ENCODE assay signal across 22 mouse cellular contexts in the genomic region with DNA sequence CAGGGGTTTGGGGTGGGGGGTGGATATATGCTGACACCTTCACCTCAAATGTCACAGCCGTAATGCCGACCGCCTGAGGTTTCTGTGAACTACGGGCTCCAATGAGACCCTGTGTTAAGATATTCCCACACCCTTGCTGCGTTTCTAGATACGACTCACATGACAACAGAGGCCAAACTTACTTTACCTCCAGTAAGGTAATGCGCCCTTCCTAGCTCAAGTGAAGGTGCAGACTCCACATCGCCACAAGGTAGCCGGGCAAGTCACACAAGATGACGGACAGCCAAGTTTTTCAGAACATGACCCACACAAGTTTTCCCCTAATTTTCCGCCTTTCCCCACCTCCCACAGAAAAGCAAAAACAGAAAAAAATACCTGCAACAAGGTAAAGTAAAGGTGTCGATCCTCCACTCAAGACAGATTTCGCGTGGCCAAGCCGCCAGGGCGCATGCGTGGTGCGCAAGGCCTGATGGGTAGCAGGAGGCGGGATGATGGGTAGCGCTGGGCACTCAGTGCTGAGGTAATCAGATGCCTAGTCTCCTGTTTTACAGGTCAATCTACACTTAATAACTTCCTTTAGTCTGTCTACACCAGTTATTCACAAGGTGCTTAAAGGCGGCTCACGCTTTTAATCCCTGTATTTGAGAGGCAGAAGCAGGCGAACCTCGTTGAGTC. TPM values are rescaled to one million over a fixed set of nuclear protein-coding genes. Genes with fewer than 3 reads are reported as not detected.
DNase-seq lines count a peak whose midpoint lies in the region; ATAC-seq lines count a peak whose summit lies in the region.
"Had no signal": no experiment of that assay in that cellular context is flagged by ENCODE, and none has a peak within 500 bp of the region (broad histone marks: within the 10 kb centered on the region; RNA-seq: fewer than 3 reads in every experiment).

No protein-coding gene starts in this region.

- H3K4me3 ChIP-seq in liver, embryonic 13.5 days (replicated peaks) = no peak overlapping the region
- no peak overlapping the region for H3K4me3 ChIP-seq in liver, embryonic 11.5 days (ENCODE audit: low read depth, low read length)
- no peak overlapping the region for H3K4me3 ChIP-seq in embryonic facial prominence, embryonic 10.5 days
- H3K4me3 ChIP-seq: embryonic facial prominence, embryonic 15.5 days; forebrain, embryonic 12.5 days; heart, embryonic 12.5 days had no signal

- no peak overlapping the region for H3K4me2 ChIP-seq in liver, embryonic 13.5 days
- no peak overlapping the region for H3K4me2 ChIP-seq in liver, embryonic 11.5 days
- H3K4me2 ChIP-seq: embryonic facial prominence, embryonic 15.5 days; forebrain, embryonic 12.5 days; heart, embryonic 12.5 days had no signal

- H3K27ac ChIP-seq in liver, embryonic 13.5 days = no peak overlapping the region
- H3K27ac ChIP-seq in liver, embryonic 11.5 days (ENCODE audit: low read depth, low read length) = no peak overlapping the region
- H3K27ac ChIP-seq in embryonic facial prominence, embryonic 10.5 days (replicated peaks) = no peak overlapping the region
- H3K27ac ChIP-seq: embryonic facial prominence, embryonic 15.5 days; forebrain, embryonic 12.5 days had no signal

- no peaks in the 10 kb centered on the region for H3K27me3 ChIP-seq in liver, embryonic 13.5 days
- H3K27me3 ChIP-seq in liver, embryonic 11.5 days (replicated peaks; ENCODE audit: control insufficient read depth, insufficient read depth, low read length) = no peaks in the 10 kb centered on the region
- no peaks in the 10 kb centered on the region for H3K27me3 ChIP-seq in embryonic facial prominence, embryonic 10.5 days (replicated peaks; ENCODE audit: low read depth, poor library complexity, severe bottlenecking)
- H3K27me3 ChIP-seq: embryonic facial prominence, embryonic 15.5 days; forebrain, embryonic 12.5 days; heart, embryonic 12.5 days had no signal

- 84% methylated on average over 24 of the region's 24 CpGs for WGBS in liver, embryonic 13.5 days (ENCODE audit: insufficient replicate concordance)
- 90% methylated on average over 24 of the region's 24 CpGs for WGBS in liver, embryonic 11.5 days
- 92% methylated on average over 24 of the region's 24 CpGs for WGBS in embryonic facial prominence, embryonic 10.5 days

- DNase-seq in liver, embryonic 13.5 days = peak; percentile 46
- no peak for DNase-seq in liver, embryonic 11.5 days (ENCODE audit: low spot score)
- DNase-seq in ES-CJ7 (ENCODE audit: low read depth, low spot score) (peak; percentile 84), R1 (ENCODE audit: low read depth, low spot score) (peak; percentile 83), adipocyte (ENCODE audit: low spot score) (no peak)
- DNase-seq in embryonic facial prominence, embryonic 10.5 days (ENCODE audit: low spot score) = no peak
- DNase-seq: adrenal gland, adult 8-10 months; adrenal gland, postnatal 36 days; cerebellum, adult 2 months; cerebellum, postnatal 10 days; gastrocnemius, postnatal 10 days; kidney, adult 18-20 months had no signal

- H3K9ac ChIP-seq in liver, embryonic 13.5 days = no peak overlapping the region
- H3K9ac ChIP-seq in liver, embryonic 11.5 days (ENCODE audit: low read depth, low read length) = no peak overlapping the region
- H3K9ac ChIP-seq: embryonic facial prominence, embryonic 15.5 days; forebrain, embryonic 12.5 days; heart, embryonic 12.5 days had no signal

- ATAC-seq in liver, embryonic 13.5 days (ENCODE audit: low read depth) = no peak
- ATAC-seq in liver, embryonic 11.5 days (replicated peaks; ENCODE audit: low FRiP score) = no peak
- ATAC-seq: forebrain, embryonic 16.5 days; hindbrain, embryonic 16.5 days; inflammation-experienced regulatory T-cells, adult 6 months had no signal

- H3K9me3 ChIP-seq in liver, embryonic 13.5 days (replicated peaks) = no peaks in the 10 kb centered on the region
- no peaks in the 10 kb centered on the region for H3K9me3 ChIP-seq in liver, embryonic 11.5 days (ENCODE audit: control insufficient read depth, low read length)
- no peaks in the 10 kb centered on the region for H3K9me3 ChIP-seq in embryonic facial prominence, embryonic 10.5 days
- H3K9me3 ChIP-seq: embryonic facial prominence, embryonic 15.5 days; forebrain, embryonic 12.5 days; heart, embryonic 12.5 days had no signal

- no peaks in the 10 kb centered on the region for H3K36me3 ChIP-seq in liver, embryonic 13.5 days
- H3K36me3 ChIP-seq in liver, embryonic 11.5 days (ENCODE audit: control insufficient read depth, insufficient read depth, low read length) = no peaks in the 10 kb centered on the region
- H3K36me3 ChIP-seq in embryonic facial prominence, embryonic 10.5 days (replicated peaks) = no peaks in the 10 kb centered on the region
- H3K36me3 ChIP-seq: embryonic facial prominence, embryonic 15.5 days; forebrain, embryonic 12.5 days; heart, embryonic 12.5 days had no signal

- H3K4me1 ChIP-seq in liver, embryonic 13.5 days (replicated peaks) = no peaks in the 10 kb centered on the region
- H3K4me1 ChIP-seq in liver, embryonic 11.5 days (replicated peaks; ENCODE audit: control insufficient read depth, insufficient read depth, low read length) = no peaks in the 10 kb centered on the region
- no peaks in the 10 kb centered on the region for H3K4me1 ChIP-seq in embryonic facial prominence, embryonic 10.5 days
- H3K4me1 ChIP-seq: embryonic facial prominence, embryonic 15.5 days; heart, embryonic 12.5 days had no signal

RNA-seq across cellular contexts. Expression of a gene that starts 10.1 kb away (rescaled TPM):
- 21.5 and 22.3 TPM in 2 replicates for polyA plus RNA-seq in liver, embryonic 13.5 days (2015; fragmentation: Nextera tagmentation; extraction: Ambion mirVana)
- 43.5 and 44.6 TPM in 2 replicates for polyA plus RNA-seq in liver, embryonic 11.5 days (2014; fragmentation: Nextera tagmentation; extraction: Ambion mirVana)
- polyA plus RNA-seq in embryonic facial prominence, embryonic 10.5 days (2016; fragmentation: Nextera tagmentation; extraction: Ambion mirVana) = 104 and 107 TPM in 2 replicates

RNA-seq across cellular contexts. Expression of a gene that starts 12.1 kb away (rescaled TPM):
- not detected in 2 replicates for polyA plus RNA-seq in liver, embryonic 13.5 days (2015; fragmentation: Nextera tagmentation; extraction: Ambion mirVana)
- not detected in 2 replicates for polyA plus RNA-seq in liver, embryonic 11.5 days (2014; fragmentation: Nextera tagmentation; extraction: Ambion mirVana)
- polyA plus RNA-seq in embryonic facial prominence, embryonic 10.5 days (2016; fragmentation: Nextera tagmentation; extraction: Ambion mirVana) = not detected in 2 replicates
- polyA plus RNA-seq: cerebellum, adult 2 months; embryonic facial prominence, embryonic 11.5 days; embryonic facial prominence, embryonic 15.5 days; forebrain, embryonic 12.5 days; forebrain, embryonic 16.5 days; heart, embryonic 12.5 days; heart, embryonic 16.5 days; hindbrain, embryonic 11.5 days; hindbrain, embryonic 16.5 days; inflammation-experienced regulatory T-cells, adult 6 months had no signal

RNA-seq across cellular contexts. Expression of a gene that starts 12.2 kb away (rescaled TPM):
- 39.5 and 43.8 TPM in 2 replicates for polyA plus RNA-seq in liver, embryonic 13.5 days (2015; fragmentation: Nextera tagmentation; extraction: Ambion mirVana)
- 76.7 and 77.5 TPM in 2 replicates for polyA plus RNA-seq in liver, embryonic 11.5 days (2014; fragmentation: Nextera tagmentation; extraction: Ambion mirVana)
- polyA plus RNA-seq in embryonic facial prominence, embryonic 10.5 days (2016; fragmentation: Nextera tagmentation; extraction: Ambion mirVana) = 68.0 and 68.7 TPM in 2 replicates

RNA-seq across cellular contexts. Expression of a gene that starts 50.5 kb away (rescaled TPM):
- not detected in 2 replicates for polyA plus RNA-seq in liver, embryonic 13.5 days (2015; fragmentation: Nextera tagmentation; extraction: Ambion mirVana)
- not detected in 2 replicates for polyA plus RNA-seq in liver, embryonic 11.5 days (2014; fragmentation: Nextera tagmentation; extraction: Ambion mirVana)
- polyA plus RNA-seq in embryonic facial prominence, embryonic 10.5 days (2016; fragmentation: Nextera tagmentation; extraction: Ambion mirVana) = not detected in 2 replicates
- polyA plus RNA-seq: cerebellum, adult 2 months; embryonic facial prominence, embryonic 11.5 days; forebrain, embryonic 12.5 days; forebrain, embryonic 16.5 days; gonadal fat pad, adult 2 months; heart, embryonic 12.5 days; heart, embryonic 16.5 days; hindbrain, embryonic 11.5 days; hindbrain, embryonic 16.5 days; inflammation-experienced regulatory T-cells, adult 6 months had no signal

Comparison
In these comparisons a context has a peak if more than half of its experiments do, and no peak if none do; other contexts are left out.
1. DNase-seq: peak in liver, embryonic 13.5 days (single experiment), ES-CJ7 (single experiment) and R1 (single experiment); none in liver, embryonic 11.5 days (single experiment), adipocyte (single experiment) and embryonic facial prominence, embryonic 10.5 days (single experiment).